Mouse (Mus musculus) heart, postnatal 0 days (tissue): Measurements from ENCODE around the gene Cdc42.

Experiments used
- CTCF ChIP-seq: IDR thresholded peaks from 2 replicates; pipeline ENCODE4 v1.5.1; 2016; ENCODE audit warnings: antibody characterized with exemption, control low read depth, low read depth
- EP300 ChIP-seq: IDR thresholded peaks from 2 replicates; pipeline ENCODE4 v1.6.1; 2016; ENCODE audit warnings: antibody characterized with exemption, low read depth

DNA sequence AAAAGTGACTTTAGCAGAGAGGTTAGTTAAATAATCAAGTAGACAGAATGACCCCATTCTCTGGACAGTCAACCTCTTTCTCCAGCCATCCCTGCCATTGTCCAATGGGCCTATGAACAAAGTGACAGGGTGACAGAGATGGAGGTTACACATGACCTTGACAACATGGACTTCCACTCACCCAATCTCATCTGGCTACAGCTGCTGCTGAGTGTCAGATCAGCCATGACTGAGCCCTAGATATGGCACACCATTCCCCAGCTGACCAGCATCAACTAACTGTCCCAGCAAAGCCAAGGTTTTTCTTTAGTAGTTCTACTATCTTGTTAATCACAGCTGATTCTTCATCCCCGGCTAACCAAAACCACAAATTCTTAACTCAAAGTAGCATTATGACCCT is 14.7 kb downstream of the Cdc42 start:
- no peak for TF ChIP-seq CTCF
- no peak for TF ChIP-seq EP300
